ENCODE assay signal across 28 mouse cellular contexts in genomic region chr16:26647036-26647435, GRCm38 (mm10).
"Had no signal": no experiment of that assay in that cellular context is flagged by ENCODE, and none has a peak within 500 bp of the region (broad histone marks: within the 10 kb centered on the region; RNA-seq: fewer than 3 reads in every experiment).

No protein-coding gene starts in this region.

- DNase-seq: cerebellum, adult 8-10 months; cerebellum, adult 9-10 months; cerebellum, adult 9-11 months; cerebellum, postnatal 10 days; cerebellum, postnatal 14 days; cerebellum, postnatal 25 days; cerebellum, postnatal 36 days; embryo, embryonic 11 days; forebrain, postnatal 0 days; gastrocnemius, adult 2 months; gastrocnemius, postnatal 10 days; gastrocnemius, postnatal 14 days; gastrocnemius, postnatal 25 days; gastrocnemius, postnatal 36 days; heart, adult 11 months; heart, adult 18-20 months; heart, adult 2 months had no signal

- H3K4me3 ChIP-seq: embryonic facial prominence, embryonic 10.5 days; embryonic facial prominence, embryonic 12.5 days; embryonic facial prominence, embryonic 13.5 days; embryonic facial prominence, embryonic 15.5 days; erythroblast, embryonic 14.5 days; forebrain, embryonic 10.5 days; forebrain, embryonic 12.5 days; forebrain, embryonic 13.5 days; forebrain, embryonic 15.5 days; gastrocnemius, adult 2 months; heart, adult 2 months had no signal

- H3K36me3 ChIP-seq: embryonic facial prominence, embryonic 10.5 days; embryonic facial prominence, embryonic 12.5 days; embryonic facial prominence, embryonic 13.5 days; embryonic facial prominence, embryonic 15.5 days; forebrain, embryonic 10.5 days; forebrain, embryonic 12.5 days; forebrain, embryonic 15.5 days had no signal

- H3K4me2 ChIP-seq: embryonic facial prominence, embryonic 12.5 days; embryonic facial prominence, embryonic 13.5 days; embryonic facial prominence, embryonic 15.5 days; forebrain, embryonic 12.5 days; forebrain, embryonic 13.5 days; forebrain, embryonic 15.5 days had no signal

- H3K27me3 ChIP-seq: embryonic facial prominence, embryonic 12.5 days; embryonic facial prominence, embryonic 13.5 days; embryonic facial prominence, embryonic 15.5 days; forebrain, embryonic 13.5 days; forebrain, embryonic 15.5 days had no signal

- H3K4me1 ChIP-seq: embryonic facial prominence, embryonic 10.5 days; embryonic facial prominence, embryonic 12.5 days; embryonic facial prominence, embryonic 13.5 days; embryonic facial prominence, embryonic 15.5 days; forebrain, embryonic 10.5 days; forebrain, embryonic 12.5 days; forebrain, embryonic 13.5 days; forebrain, embryonic 15.5 days had no signal

- H3K9me3 ChIP-seq: embryonic facial prominence, embryonic 10.5 days; embryonic facial prominence, embryonic 12.5 days; embryonic facial prominence, embryonic 13.5 days; embryonic facial prominence, embryonic 15.5 days; forebrain, embryonic 10.5 days; forebrain, embryonic 12.5 days; forebrain, embryonic 13.5 days; forebrain, embryonic 15.5 days had no signal

- H3K9ac ChIP-seq: embryonic facial prominence, embryonic 12.5 days; embryonic facial prominence, embryonic 13.5 days; embryonic facial prominence, embryonic 15.5 days; forebrain, embryonic 12.5 days; forebrain, embryonic 13.5 days; forebrain, embryonic 15.5 days; forebrain, postnatal 0 days had no signal

- H3K27ac ChIP-seq: embryonic facial prominence, embryonic 10.5 days; embryonic facial prominence, embryonic 12.5 days; embryonic facial prominence, embryonic 13.5 days; embryonic facial prominence, embryonic 15.5 days; forebrain, embryonic 10.5 days; forebrain, embryonic 12.5 days; forebrain, embryonic 13.5 days; forebrain, embryonic 15.5 days; gastrocnemius, adult 2 months; heart, adult 2 months had no signal

- ATAC-seq: forebrain, embryonic 13.5 days; forebrain, embryonic 14.5 days; forebrain, embryonic 15.5 days; forebrain, embryonic 16.5 days; forebrain, postnatal 0 days had no signal
